Mouse (Mus musculus) cerebellum, adult 2 months (tissue): ENCODE measurements around the gene Krt80. TPM values are rescaled to one million over a fixed set of nuclear protein-coding genes. Genes with fewer than 3 reads are reported as not detected.

Experiments used
- DNase-seq, 2 experiments: peaks; one replicate each; pipeline ENCODE4 v3.0.0; 2021
- H3K27ac ChIP-seq: fragments of 200-500 bp; 2 replicates; pipeline ENCODE4 v1.5.1; 2012; ENCODE audit warnings: low read length, control low read depth, inconsistent platforms; ENCODE audit not compliant: insufficient read depth
- H3K27me3 ChIP-seq: fragments of 200-500 bp; 2 replicates; pipeline ENCODE4 v1.6.1; 2012; ENCODE audit warnings: inconsistent platforms, mild to moderate bottlenecking, low read length, moderate library complexity; ENCODE audit not compliant: control insufficient read depth, insufficient read depth
- H3K4me1 ChIP-seq: fragments of 200-500 bp; 2 replicates; pipeline ENCODE4 v1.6.1; 2011; ENCODE audit warnings: low read length; ENCODE audit not compliant: control insufficient read depth, insufficient read depth
- H3K4me3 ChIP-seq: fragments of 200-500 bp; replicated peaks from 2 replicates; pipeline ENCODE3; 2011; ENCODE audit warnings: mild to moderate bottlenecking, low read depth, low read length, control low read depth; ENCODE audit not compliant: insufficient read depth
- CTCF ChIP-seq: fragments of 200-500 bp; IDR thresholded peaks from 2 replicates; pipeline ENCODE4 v1.5.1; 2011; ENCODE audit warnings: low read depth, mild to moderate bottlenecking, control low read depth, low read length, moderate library complexity, borderline replicate concordance; ENCODE audit not compliant: insufficient read depth
- POLR2A ChIP-seq: fragments of 200-500 bp; IDR thresholded peaks from 2 replicates; pipeline ENCODE4 v1.6.1; 2011; ENCODE audit warnings: low read length, control low read depth, borderline replicate concordance; ENCODE audit not compliant: insufficient read depth
- WGBS: fragments of 180-500 bp; shearing (Covaris S2); methylation state at CpG from one replicate; pipeline ENCODE4 v1.1.7; 2018; 5-methylcytosine and 5-hydroxymethylcytosine counted together
- polyA plus RNA-seq: library from polyadenylated mRNA; depleted of rRNA; stranded (reverse); fragments of >200 nt; gene quantifications from 2 replicates; pipeline ENCODE4 v1.2.3, GENCODE M21; 2012

The Krt80 gene
- polyA plus RNA-seq, 1 experiment = 0.05 TPM

DNA sequence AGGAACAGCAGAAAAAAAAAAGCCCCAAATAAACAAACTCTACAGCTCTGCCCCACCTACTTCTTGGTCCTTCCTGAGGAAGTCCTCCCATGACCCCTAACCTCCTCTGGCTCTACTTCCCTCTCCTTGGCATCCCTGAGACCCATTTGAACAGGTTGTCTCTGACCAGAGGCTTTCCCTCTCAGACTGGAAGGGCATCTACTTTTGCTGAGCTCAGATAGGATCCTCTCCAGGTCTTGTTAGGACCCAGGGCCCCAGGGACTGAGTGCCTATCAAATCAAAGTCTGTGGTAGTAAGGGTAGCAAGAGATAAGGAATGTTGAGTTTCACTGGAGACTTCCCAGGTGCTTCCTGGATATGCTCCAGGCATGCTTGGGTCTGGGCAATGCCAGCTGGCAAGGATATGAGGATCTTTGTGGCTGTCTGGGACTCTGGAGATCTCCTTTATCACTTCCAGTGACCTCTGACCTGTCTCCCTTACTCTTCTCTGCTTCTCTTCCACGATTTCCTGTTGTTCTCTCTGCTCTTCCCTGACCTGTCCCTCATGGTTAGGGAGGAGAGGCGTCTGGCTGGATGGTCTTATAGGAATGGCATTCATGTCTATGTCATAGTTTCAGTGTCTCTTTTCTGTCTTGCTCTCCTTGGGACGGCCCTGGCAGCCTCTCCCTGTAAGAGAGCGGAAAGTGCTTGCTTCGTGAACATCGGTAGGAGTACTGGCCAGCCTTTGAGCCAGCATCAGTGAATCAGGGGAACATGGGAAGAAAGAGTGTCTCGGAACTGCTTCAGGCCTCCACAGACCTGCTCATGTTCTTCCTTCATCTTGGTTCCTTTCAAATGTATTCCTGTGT lies 2.4 kb upstream of the Krt80 start:
- DNase-seq = no peak
- Histone ChIP-seq H3K4me1 (peaks cover 24% of the 10 kb centered on the region), H3K27me3 (no peaks in the 10 kb centered on the region), H3K27ac (no peak overlapping the region), H3K4me3 (no peak overlapping the region)
- WGBS = 87% methylated on average over 7 of the region's 7 CpGs
- TF ChIP-seq CTCF (no peak), POLR2A (no peak)

DNA sequence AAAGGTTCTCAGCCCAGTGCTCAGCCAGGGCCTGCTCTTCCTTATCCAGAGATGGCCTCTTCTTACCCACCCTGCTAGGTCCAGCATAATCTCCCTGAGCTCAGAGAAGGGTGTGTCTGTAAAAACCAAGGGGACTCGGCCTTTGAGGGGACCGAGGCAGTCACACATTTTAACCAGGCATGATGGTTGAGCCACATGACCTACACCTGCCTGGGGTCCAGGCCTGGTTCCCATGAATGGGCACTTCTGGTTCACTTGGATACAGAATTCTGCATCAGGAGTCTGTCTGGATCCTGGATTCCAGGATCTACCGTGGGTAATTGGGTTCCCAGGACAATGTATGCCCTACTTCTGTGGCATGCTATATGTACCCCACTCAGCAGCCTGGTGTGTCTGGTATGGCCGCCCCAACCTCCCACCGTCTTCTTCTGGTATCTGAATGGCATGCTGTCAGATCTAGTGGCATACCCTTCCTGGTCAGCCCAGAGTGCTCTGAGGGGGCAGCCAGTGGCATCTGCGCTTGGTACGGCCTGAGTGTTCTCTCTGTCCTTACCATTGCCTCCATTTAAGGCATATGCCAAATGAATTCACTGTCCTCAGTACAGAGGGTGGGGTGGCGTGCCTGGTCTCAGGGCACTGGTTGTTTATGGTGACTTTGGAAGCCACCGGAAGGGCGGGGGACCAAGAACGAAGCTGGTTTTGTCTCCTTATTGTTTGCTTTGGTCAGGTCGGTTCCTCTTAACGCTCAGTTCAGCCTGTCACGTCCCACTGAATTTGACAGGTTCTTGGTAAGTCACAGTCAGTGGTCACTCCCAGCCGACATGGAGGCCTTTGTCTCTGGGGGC lies 1.4 kb upstream of the Krt80 start:
- WGBS = 90% methylated on average over 15 of the region's 15 CpGs
- TF ChIP-seq POLR2A = no peak
- TF ChIP-seq CTCF = no peak
- Histone ChIP-seq H3K27me3 (no peaks in the 10 kb centered on the region), H3K4me1 (peaks cover 20% of the 10 kb centered on the region), H3K27ac (no peak overlapping the region), H3K4me3 (no peak overlapping the region)
- no peak for DNase-seq

DNA sequence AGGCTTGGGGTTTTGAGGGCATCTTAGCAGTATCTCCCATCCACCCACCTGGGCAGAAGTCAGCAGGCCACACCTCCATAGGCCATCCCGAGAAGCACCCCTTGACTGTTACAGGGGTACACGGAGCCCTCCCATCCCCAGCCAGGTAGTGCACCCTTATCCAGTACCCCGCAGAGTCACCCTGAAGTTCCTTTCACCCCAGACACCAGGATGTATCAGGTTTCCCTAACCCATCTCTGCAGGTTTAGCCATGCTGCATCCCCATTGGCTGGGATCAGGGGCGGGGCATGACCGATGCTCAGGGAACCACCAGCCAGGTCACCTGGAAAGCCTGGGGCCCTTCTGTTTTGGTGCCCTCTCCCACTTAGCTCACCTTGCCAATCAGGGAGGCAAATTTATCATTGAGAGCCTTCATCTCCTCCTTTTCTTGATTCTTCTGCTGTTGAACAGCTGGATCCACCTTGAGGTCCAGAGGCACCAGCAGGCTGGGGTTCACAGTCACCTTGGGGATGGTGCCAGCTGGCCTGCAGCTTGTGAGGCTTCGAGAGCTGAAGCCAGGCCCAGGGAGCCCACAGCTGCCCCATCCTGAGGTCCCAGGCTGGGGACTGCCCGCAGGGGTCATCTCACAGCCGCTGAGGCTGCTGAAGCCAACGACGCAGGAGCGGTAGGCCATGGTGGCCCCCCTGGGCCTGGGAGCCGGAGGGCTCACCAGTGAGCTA lies 421 bp downstream of the Krt80 start:
- H3K4me1 ChIP-seq = peaks cover 9% of the 10 kb centered on the region; the same call in 1 of the 2 replicates
- no peak for DNase-seq
- H3K4me3 ChIP-seq = no peak overlapping the region
- no peak for TF ChIP-seq CTCF
- TF ChIP-seq POLR2A = no peak
- WGBS = 35% methylated on average over 12 of the region's 12 CpGs
- no peak overlapping the region for H3K27ac ChIP-seq
- H3K27me3 ChIP-seq = no peaks in the 10 kb centered on the region

DNA sequence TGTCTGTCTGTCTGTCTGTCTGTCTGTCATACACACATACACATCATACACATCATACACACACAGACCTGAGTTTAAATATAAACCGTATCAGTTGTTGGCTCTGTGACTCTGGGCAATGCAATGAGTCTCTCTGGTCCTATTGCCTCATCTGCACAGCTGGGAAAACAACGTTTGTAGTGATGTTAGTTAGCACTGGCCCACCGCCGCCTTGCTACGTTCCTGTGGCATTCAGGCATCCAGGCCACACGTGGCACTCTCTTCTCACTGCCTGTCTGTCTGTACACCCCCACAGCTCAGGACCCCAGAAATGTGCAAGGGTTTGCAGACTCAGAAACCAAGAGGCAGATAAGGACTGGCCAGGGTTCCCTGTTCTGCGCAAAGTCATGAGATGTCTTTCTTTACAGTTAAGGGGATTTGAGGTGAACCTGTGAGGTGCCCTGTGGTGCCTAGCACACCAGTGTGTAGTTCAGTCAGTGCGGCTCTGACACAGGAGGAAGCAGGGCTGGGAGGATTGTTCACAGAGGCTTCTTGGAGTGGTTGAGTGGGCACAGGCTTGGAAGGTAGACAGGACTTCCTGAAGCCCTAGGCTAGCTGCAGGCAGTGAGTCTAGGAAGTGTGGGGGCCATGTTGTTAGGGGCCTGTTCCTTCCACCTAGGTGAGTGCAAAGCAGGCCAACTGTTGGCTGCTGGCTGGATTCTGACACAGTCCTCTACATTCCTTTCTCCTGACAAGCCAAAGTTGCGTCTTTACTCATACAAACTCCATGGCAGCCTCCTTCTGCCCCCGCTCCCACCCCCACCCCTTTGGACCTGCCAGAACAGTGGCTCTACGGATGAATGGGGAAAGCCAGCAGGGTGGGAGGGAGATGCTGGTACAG lies 1.2 kb downstream of the Krt80 start:
- WGBS = 90% methylated on average over 11 of the region's 11 CpGs
- H3K4me1 ChIP-seq = peaks cover 9% of the 10 kb centered on the region; the same call in 1 of the 2 replicates
- H3K27ac ChIP-seq = no peak overlapping the region
- no peak overlapping the region for H3K4me3 ChIP-seq
- no peak for DNase-seq
- no peak for TF ChIP-seq POLR2A
- no peak for TF ChIP-seq CTCF
- H3K27me3 ChIP-seq = no peaks in the 10 kb centered on the region

DNA sequence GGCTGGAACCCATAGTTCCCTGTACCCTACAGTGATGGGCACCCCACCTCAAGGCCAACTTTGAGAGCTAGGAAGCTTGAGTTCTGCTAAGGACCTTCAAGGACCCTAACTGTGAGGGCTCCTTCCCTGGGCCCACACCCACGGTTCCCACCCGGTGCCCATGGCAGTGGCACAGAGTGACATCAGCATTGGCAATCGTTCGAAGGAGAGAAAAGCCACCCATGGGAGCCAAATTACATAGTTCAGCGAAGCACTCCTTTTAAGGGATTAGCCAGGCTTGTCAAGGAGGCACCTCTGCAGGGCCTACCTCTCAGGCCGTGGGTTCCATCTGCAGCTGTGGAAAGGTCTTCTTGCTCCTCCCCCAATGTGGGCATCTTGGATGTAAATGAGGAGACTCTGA lies 1.9 kb downstream of the Krt80 start:
- TF ChIP-seq CTCF (no peak), POLR2A (no peak)
- Histone ChIP-seq H3K4me3 (no peak overlapping the region), H3K4me1 (peaks cover 9% of the 10 kb centered on the region; the same call in 1 of the 2 replicates), H3K27ac (no peak overlapping the region), H3K27me3 (no peaks in the 10 kb centered on the region)
- WGBS = 58% methylated on average over 6 of the region's 6 CpGs
- no peak for DNase-seq

DNA sequence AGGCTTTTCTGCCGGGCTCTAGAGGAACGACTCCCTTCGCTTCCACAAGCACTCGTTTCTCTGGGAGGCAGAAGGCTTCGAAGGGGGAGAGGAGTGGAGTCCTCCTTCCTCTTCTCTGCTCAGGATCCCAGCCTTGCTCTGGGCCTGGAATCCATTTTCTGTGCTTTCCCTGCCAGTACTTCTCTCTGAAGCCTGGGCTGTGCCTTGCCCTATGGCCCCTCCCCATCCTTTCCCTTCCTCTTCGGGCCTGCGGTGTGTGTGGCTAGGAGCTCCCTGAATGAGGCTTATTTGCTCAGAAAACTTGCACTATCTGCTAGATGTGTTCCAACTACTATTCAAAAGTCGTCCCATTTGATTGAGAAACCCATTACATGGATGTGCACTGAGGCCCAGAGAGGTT lies 2.5 kb downstream of the Krt80 start:
- no peak for TF ChIP-seq CTCF
- TF ChIP-seq POLR2A = no peak
- Histone ChIP-seq H3K4me3 (no peak overlapping the region), H3K27ac (no peak overlapping the region), H3K4me1 (peaks cover 9% of the 10 kb centered on the region; the same call in 1 of the 2 replicates), H3K27me3 (no peaks in the 10 kb centered on the region)
- no peak for DNase-seq
- WGBS = 90% methylated on average over 8 of the region's 8 CpGs
